Mouse (Mus musculus) frontal cortex, postnatal 10 days (tissue): Measurements from ENCODE around the gene Slc35e3.
"Not testable (repeated sequence)": the region's sequence is repeated elsewhere in the genome, so short reads cannot be mapped to it uniquely, and the experiment has no call there.

ENCODE experiments used
- DNase-seq, 2 experiments: peaks; one replicate each; pipeline ENCODE4 v3.0.0; 2022; ENCODE audit warnings: low spot score in 2 of 2, mixed read lengths in 1 of 2

Slc35e3 gene

GRCm38 (mm10) chr10:117749787-117750343, 3.7 kb upstream of the Slc35e3 start:
- DNase-seq = no peak

- DNase-seq = no peak
Observed at GRCm38 (mm10) chr10:117749050-117749686, 3.0 kb upstream of the Slc35e3 start.

GRCm38 (mm10) chr10:117748276-117749049, 2.3 kb upstream of the Slc35e3 start:
- no peak for DNase-seq

GRCm38 (mm10) chr10:117747711-117748110, 1.5 kb upstream of the Slc35e3 start:
- no peak for DNase-seq

- DNase-seq = not testable (repeated sequence)
Observed at GRCm38 (mm10) chr10:117745570-117746296, 432 bp downstream of the Slc35e3 start.

GRCm38 (mm10) chr10:117743917-117744316, 2.2 kb downstream of the Slc35e3 start:
- DNase-seq = no peak

GRCm38 (mm10) chr10:117743182-117743581, 3.0 kb downstream of the Slc35e3 start:
- DNase-seq = no peak

GRCm38 (mm10) chr10:117742618-117743017, 3.5 kb downstream of the Slc35e3 start:
- DNase-seq = no peak

- DNase-seq = no peak
Observed at GRCm38 (mm10) chr10:117741698-117742475, 4.3 kb downstream of the Slc35e3 start.

GRCm38 (mm10) chr10:117740921-117741320, 5.2 kb downstream of the Slc35e3 start:
- no peak for DNase-seq

- no peak for DNase-seq
Observed at GRCm38 (mm10) chr10:117740171-117740570, 6.0 kb downstream of the Slc35e3 start.

- DNase-seq = no peak
Observed at GRCm38 (mm10) chr10:117739648-117739948, 6.6 kb downstream of the Slc35e3 start.

- no peak for DNase-seq
Observed at GRCm38 (mm10) chr10:117738928-117739647, 7.1 kb downstream of the Slc35e3 start.

- no peak for DNase-seq
Observed at GRCm38 (mm10) chr10:117738140-117738921, 7.8 kb downstream of the Slc35e3 start.

- not testable (repeated sequence) for DNase-seq
Observed at GRCm38 (mm10) chr10:117737498-117737897, 8.7 kb downstream of the Slc35e3 start.

GRCm38 (mm10) chr10:117737075-117737474, 9.1 kb downstream of the Slc35e3 start:
- DNase-seq = no peak

- no peak for DNase-seq
Observed at GRCm38 (mm10) chr10:117736573-117736972, 9.6 kb downstream of the Slc35e3 start.

- DNase-seq = not testable (repeated sequence)
Observed at GRCm38 (mm10) chr10:117735396-117735795, 10.8 kb downstream of the Slc35e3 start.

GRCm38 (mm10) chr10:117734104-117734852, 11.9 kb downstream of the Slc35e3 start:
- not testable (repeated sequence) for DNase-seq
